Mouse (Mus musculus) lung, postnatal 0 days (tissue): ENCODE measurements at regions not wholly inside any gene's neighbourhood (a gene's known extent, or its start where the extent isn't known, plus 50 kb on each side); places are given as distances from the start of the nearest gene placed in this dataset.
A peak's percentile ranks its signal among the peaks of the same experiment; 100 is the strongest.
"Not testable (repeated sequence)": the region's sequence is repeated elsewhere in the genome, so short reads cannot be mapped to it uniquely, and the experiment has no call there.

Source experiments
- CTCF ChIP-seq: IDR thresholded peaks from 2 replicates; pipeline ENCODE4 v1.5.1; 2016; ENCODE audit warnings: antibody characterized with exemption, mild to moderate bottlenecking
- EP300 ChIP-seq: IDR thresholded peaks from 2 replicates; pipeline ENCODE4 v1.6.1; 2016; ENCODE audit warnings: antibody characterized with exemption, mild to moderate bottlenecking, control low read depth

- 0 out of 2 replicates have a peak, but pooled peaks have one; percentile 4 for TF ChIP-seq CTCF
- TF ChIP-seq EP300, result not testable (repeated sequence)
Observed at GRCm38 (mm10) chr1:64461616-64462015, 70.8 kb upstream of the Creb1 start.
